Mouse (Mus musculus) ES-E14 (cell line): Measurements from ENCODE around the gene Rara.

Experiments used
- MAFK ChIP-seq: IDR thresholded peaks from 2 replicates; pipeline ENCODE4 v1.6.1; 2014; ENCODE audit warnings: mild to moderate bottlenecking, low read depth, low read length, inconsistent platforms; ENCODE audit not compliant: insufficient read depth
- ZC3H11A ChIP-seq: IDR thresholded peaks from 2 replicates; pipeline ENCODE4 v1.6.1; 2012; ENCODE audit warnings: low read depth, mild to moderate bottlenecking, inconsistent platforms, low read length, borderline replicate concordance
- ZNF384 ChIP-seq: IDR thresholded peaks from 2 replicates; pipeline ENCODE4 v1.6.1; 2012; ENCODE audit warnings: low read depth, low read length, inconsistent platforms

GRCm38 (mm10) chr11:98940776-98941175, 13.2 kb downstream of the Rara start:
- TF ChIP-seq ZNF384 (no peak), ZC3H11A (no peak), MAFK (no peak)
